Mouse (Mus musculus) G1E (cell line): ENCODE data around the gene Hist1h2ah.

ENCODE experiments used
- CTCF ChIP-seq: IDR thresholded peaks from 2 replicates; pipeline ENCODE4 v1.5.1; 2012; ENCODE audit warnings: low read depth, low read length, inconsistent platforms, mixed read lengths
- GATA1 ChIP-seq: IDR thresholded peaks from 2 replicates; pipeline ENCODE4 v1.6.1; 2012; ENCODE audit warnings: borderline replicate concordance, low read length, inconsistent platforms, mixed read lengths
- GATA2 ChIP-seq: IDR thresholded peaks from 2 replicates; pipeline ENCODE4 v1.6.1; 2012; ENCODE audit warnings: low read depth, low read length, inconsistent platforms, borderline replicate concordance
- POLR2AphosphoS5 ChIP-seq: IDR thresholded peaks from 2 replicates; pipeline ENCODE4 v1.6.1; 2012; ENCODE audit warnings: low read depth, low read length, inconsistent platforms; ENCODE audit not compliant: insufficient replicate concordance
- TAL1 ChIP-seq: conservative IDR thresholded peaks from 2 replicates; pipeline ENCODE4 v1.6.1; 2012; ENCODE audit warnings: low read depth, low read length, inconsistent platforms, mixed read lengths

DNA sequence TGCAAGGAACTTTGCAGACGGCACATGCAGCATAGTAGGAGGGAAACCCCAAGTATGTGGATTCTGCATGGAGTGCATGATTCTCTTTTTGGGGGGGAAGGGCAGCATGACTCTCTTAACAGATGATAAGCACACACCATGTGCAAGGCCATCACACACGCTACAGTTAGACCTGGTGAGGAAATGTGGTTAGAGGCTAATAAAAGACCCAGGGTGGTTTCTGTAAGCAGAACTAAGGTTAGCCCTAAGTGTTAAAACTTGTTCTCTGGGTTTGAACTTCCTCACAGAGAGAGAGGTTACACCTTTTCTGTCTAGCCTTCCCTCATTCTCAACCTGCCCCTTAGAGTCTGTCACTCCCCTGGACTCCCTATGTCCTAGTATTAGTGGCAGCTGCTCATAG lies 34.0 kb downstream of the Hist1h2ah start:
- TF ChIP-seq GATA1, result no peak
- no peak for TF ChIP-seq CTCF
- no peak for TF ChIP-seq POLR2AphosphoS5
- no peak for TF ChIP-seq TAL1
- no peak for TF ChIP-seq GATA2
